Mouse (Mus musculus): ENCODE results near the gene Metap1d.
A peak's percentile ranks its signal among the peaks of the same experiment; 100 is the strongest.

The Metap1d gene

GRCm38 (mm10) chr2:71544391-71545285, 91.6 kb downstream of the Metap1d start:
- DNase-seq (ENCODE audit: low read depth, low spot score) = no peak

- no peak for DNase-seq (ENCODE audit: low read depth, low spot score)
Measured at GRCm38 (mm10) chr2:71545401-71545881, 92.4 kb downstream of the Metap1d start.

- no peak for DNase-seq (ENCODE audit: low read depth, low spot score)
Measured at GRCm38 (mm10) chr2:71545882-71546639, 93.0 kb downstream of the Metap1d start.

- no peak for DNase-seq (ENCODE audit: low read depth, low spot score)
Measured at GRCm38 (mm10) chr2:71546640-71547071, 93.6 kb downstream of the Metap1d start, which contains the start of gene Dlx2. Dlx2 (minus strand) TSS chr2:71546754.

GRCm38 (mm10) chr2:71547829-71548228, 94.8 kb downstream of the Metap1d start:
- DNase-seq (ENCODE audit: low read depth, low spot score) = peak; percentile 92

- no peak for DNase-seq (ENCODE audit: low read depth, low spot score)
Measured at GRCm38 (mm10) chr2:71550330-71550729, 97.3 kb downstream of the Metap1d start.

- DNase-seq (ENCODE audit: low read depth, low spot score) = peak; percentile 9
Measured at GRCm38 (mm10) chr2:71551704-71552103, 98.6 kb downstream of the Metap1d start.

- no peak for DNase-seq (ENCODE audit: low read depth, low spot score)
Measured at GRCm38 (mm10) chr2:71556071-71556470, 103.0 kb downstream of the Metap1d start.

GRCm38 (mm10) chr2:71566466-71566865, 113.4 kb downstream of the Metap1d start:
- DNase-seq (ENCODE audit: low read depth, low spot score) = no peak

GRCm38 (mm10) chr2:71573736-71574135, 120.7 kb downstream of the Metap1d start:
- peak; percentile 71 for DNase-seq (ENCODE audit: low read depth, low spot score)
